Mouse (Mus musculus): ENCODE data around the gene Hand2. TPM values are rescaled to one million over a fixed set of nuclear protein-coding genes. Genes with fewer than 3 reads are reported as not detected.
A peak's percentile ranks its signal among the peaks of the same experiment; 100 is the strongest.

Gene Hand2
- polyA plus RNA-seq, 1 experiment from 2014 or later, result not detected

- Histone ChIP-seq H3K27me3 (peaks cover 90% of the 10 kb centered on the region), H3K4me3 (replicated peaks) (no peak overlapping the region), H3K9ac (no peak overlapping the region), H3K9me3 (no peaks in the 10 kb centered on the region), H3K36me3 (replicated peaks) (no peaks in the 10 kb centered on the region), H3K4me2 (no peak overlapping the region), H3K4me1 (peaks cover 17% of the 10 kb centered on the region), H3K27ac (no peak overlapping the region)
- ATAC-seq (ENCODE audit: low FRiP score), result no peak
- WGBS, result 3% methylated on average over 5 of the region's 5 CpGs
Observed at GRCm38 (mm10) chr8:57317890-57318480, 2.8 kb upstream of the Hand2 start.

GRCm38 (mm10) chr8:57319092-57319980 is 1.4 kb upstream of the Hand2 start:
- no peak for ATAC-seq (ENCODE audit: low FRiP score)
- Histone ChIP-seq H3K9me3 (no peaks in the 10 kb centered on the region), H3K27ac (no peak overlapping the region), H3K4me3 (replicated peaks) (no peak overlapping the region), H3K36me3 (replicated peaks) (no peaks in the 10 kb centered on the region), H3K27me3 (peaks cover 91% of the 10 kb centered on the region), H3K9ac (no peak overlapping the region), H3K4me1 (peaks cover 16% of the 10 kb centered on the region), H3K4me2 (no peak overlapping the region)
- WGBS, result under 1% methylated on average over 17 of the region's 17 CpGs

GRCm38 (mm10) chr8:57319981-57320585 is 700 bp upstream of the Hand2 start:
- no peak overlapping the region for H3K4me3 ChIP-seq (replicated peaks)
- ATAC-seq (ENCODE audit: low FRiP score), result no peak
- WGBS, result 1% methylated on average over 22 of the region's 22 CpGs

GRCm38 (mm10) chr8:57321898-57322895 is 1.4 kb downstream of the Hand2 start:
- ATAC-seq (ENCODE audit: low FRiP score), result peak; percentile 56
- Histone ChIP-seq H3K4me1 (peaks cover 16% of the 10 kb centered on the region), H3K36me3 (replicated peaks) (no peaks in the 10 kb centered on the region), H3K4me3 (replicated peaks) (peak overlapping the region; percentile 40), H3K27me3 (peaks cover 96% of the 10 kb centered on the region), H3K27ac (no peak overlapping the region), H3K9me3 (no peaks in the 10 kb centered on the region), H3K4me2 (peak overlapping the region; percentile 63), H3K9ac (0 out of 2 replicates have a peak overlapping the region, but pooled peaks have one; percentile 21)
- under 1% methylated on average over 56 of the region's 64 CpGs for WGBS

More at GRCm38 (mm10) chr8:57319981-57320585, 700 bp upstream of the Hand2 start:
- no peak overlapping the region for H3K4me2 ChIP-seq
- peaks cover 16% of the 10 kb centered on the region for H3K4me1 ChIP-seq
- no peaks in the 10 kb centered on the region for H3K36me3 ChIP-seq (replicated peaks)
- H3K27ac ChIP-seq, result no peak overlapping the region
- H3K27me3 ChIP-seq, result peaks cover 92% of the 10 kb centered on the region
- H3K9ac ChIP-seq, result no peak overlapping the region
- no peaks in the 10 kb centered on the region for H3K9me3 ChIP-seq

- WGBS, result 1% methylated on average over 31 of the region's 31 CpGs
- Histone ChIP-seq H3K36me3 (replicated peaks) (no peaks in the 10 kb centered on the region), H3K27me3 (peaks cover 97% of the 10 kb centered on the region), H3K9ac (no peak overlapping the region), H3K4me1 (peaks cover 18% of the 10 kb centered on the region), H3K4me2 (no peak overlapping the region), H3K4me3 (replicated peaks) (no peak overlapping the region; the same call in 1 of the 2 replicates), H3K9me3 (no peaks in the 10 kb centered on the region), H3K27ac (no peak overlapping the region)
- ATAC-seq (ENCODE audit: low FRiP score), result no peak
Observed at GRCm38 (mm10) chr8:57322961-57323941, 2.5 kb downstream of the Hand2 start.

- Histone ChIP-seq H3K9me3 (no peaks in the 10 kb centered on the region), H3K9ac (no peak overlapping the region), H3K27ac (no peak overlapping the region), H3K36me3 (replicated peaks) (no peaks in the 10 kb centered on the region), H3K4me2 (no peak overlapping the region), H3K27me3 (peaks cover 97% of the 10 kb centered on the region), H3K4me1 (peaks cover 26% of the 10 kb centered on the region), H3K4me3 (replicated peaks) (no peak overlapping the region)
- 1% methylated on average over 12 of the region's 12 CpGs for WGBS
- ATAC-seq (ENCODE audit: low FRiP score), result no peak
Observed at GRCm38 (mm10) chr8:57324091-57324490, 3.3 kb downstream of the Hand2 start.

- H3K27me3 ChIP-seq, result peaks cover 97% of the 10 kb centered on the region
- no peaks in the 10 kb centered on the region for H3K36me3 ChIP-seq (replicated peaks)
- WGBS, result 0% methylated on average over 5 of the region's 5 CpGs
- no peak for ATAC-seq (ENCODE audit: low FRiP score)
- peaks cover 26% of the 10 kb centered on the region for H3K4me1 ChIP-seq
- H3K27ac ChIP-seq, result no peak overlapping the region
- H3K4me2 ChIP-seq, result no peak overlapping the region
- no peaks in the 10 kb centered on the region for H3K9me3 ChIP-seq
- H3K4me3 ChIP-seq (replicated peaks), result no peak overlapping the region
- H3K9ac ChIP-seq, result no peak overlapping the region
Observed at GRCm38 (mm10) chr8:57324671-57325070, 3.9 kb downstream of the Hand2 start.

- H3K9ac ChIP-seq, result no peak overlapping the region
- no peaks in the 10 kb centered on the region for H3K36me3 ChIP-seq (replicated peaks)
- H3K4me1 ChIP-seq, result peaks cover 26% of the 10 kb centered on the region
- H3K4me3 ChIP-seq (replicated peaks), result no peak overlapping the region
- peaks cover 97% of the 10 kb centered on the region for H3K27me3 ChIP-seq
- 2% methylated on average over 19 of the region's 21 CpGs for WGBS
- H3K27ac ChIP-seq, result no peak overlapping the region
- no peak overlapping the region for H3K4me2 ChIP-seq
- no peak for ATAC-seq (ENCODE audit: low FRiP score)
- no peaks in the 10 kb centered on the region for H3K9me3 ChIP-seq
Observed at GRCm38 (mm10) chr8:57325111-57325891, 4.5 kb downstream of the Hand2 start.

- H3K9ac ChIP-seq, result no peak overlapping the region
- peaks cover 97% of the 10 kb centered on the region for H3K27me3 ChIP-seq
- H3K4me2 ChIP-seq, result no peak overlapping the region
- no peak for ATAC-seq (ENCODE audit: low FRiP score)
- no peaks in the 10 kb centered on the region for H3K9me3 ChIP-seq
- 1% methylated on average over 27 of the region's 27 CpGs for WGBS
- no peak overlapping the region for H3K4me3 ChIP-seq (replicated peaks)
- H3K27ac ChIP-seq, result no peak overlapping the region
- peaks cover 18% of the 10 kb centered on the region for H3K4me1 ChIP-seq
- H3K36me3 ChIP-seq (replicated peaks), result no peaks in the 10 kb centered on the region
Observed at GRCm38 (mm10) chr8:57326091-57327065, 5.6 kb downstream of the Hand2 start.
